Mouse (Mus musculus) MEL (cell line): ENCODE measurements around the gene Bdnf. TPM values are rescaled to one million over a fixed set of nuclear protein-coding genes. Genes with fewer than 3 reads are reported as not detected.

Experiments
- DNase-seq: peaks from one replicate; pipeline ENCODE4 v3.0.0; 2011; ENCODE audit warnings: low read depth, low spot score
- H3K27ac ChIP-seq: 2 replicates; pipeline ENCODE4 v1.5.1; 2012; ENCODE audit warnings: low read depth, mild to moderate bottlenecking, control low read depth, low read length, moderate library complexity; ENCODE audit not compliant: control insufficient read depth
- H3K27me3 ChIP-seq, 2 experiments: fragments of 150-350 bp in 1 of 2; sonication (generic) in 1 of 2; 2 replicates each; pipeline ENCODE4 v1.6.1; 2012; ENCODE audit warnings: low read length in 2 of 2, mild to moderate bottlenecking in 2 of 2, improper control_type of control experiment in 1 of 2, moderate library complexity in 1 of 2; ENCODE audit not compliant: insufficient read depth in 2 of 2, control insufficient read depth in 1 of 2
- H3K36me3 ChIP-seq, 2 experiments: 2 replicates each; pipeline ENCODE4 v1.6.1; 2012 to 2014; ENCODE audit warnings: low read length in 2 of 2, improper control_type of control experiment in 1 of 2, inconsistent platforms in 1 of 2, mild to moderate bottlenecking in 1 of 2; ENCODE audit not compliant: insufficient read depth in 2 of 2, control insufficient read depth in 1 of 2
- H3K4me1 ChIP-seq, 2 experiments: fragments of 150-350 bp in 1 of 2; sonication (generic) in 1 of 2; 2 replicates each; pipeline ENCODE4 v1.6.1; 2012; ENCODE audit warnings: low read length in 2 of 2, improper control_type of control experiment in 1 of 2, mild to moderate bottlenecking in 1 of 2; ENCODE audit not compliant: insufficient read depth in 2 of 2, control insufficient read depth in 1 of 2
- H3K4me3 ChIP-seq, 2 experiments: fragments of 150-350 bp in 1 of 2; sonication (generic) in 1 of 2; 2 replicates each; pipeline ENCODE4 v1.5.1; 2012; ENCODE audit warnings: low read depth in 2 of 2, low read length in 2 of 2, mild to moderate bottlenecking in 2 of 2, moderate library complexity in 2 of 2, control low read depth in 1 of 2, improper control_type of control experiment in 1 of 2; ENCODE audit not compliant: control insufficient read depth in 1 of 2, insufficient read depth in 1 of 2
- H3K79me2 ChIP-seq: 2 replicates; pipeline ENCODE4 v1.6.1; 2012; ENCODE audit warnings: mild to moderate bottlenecking, low read length, moderate library complexity; ENCODE audit not compliant: control insufficient read depth, poor library complexity, insufficient read depth
- H3K9ac ChIP-seq: 2 replicates; pipeline ENCODE4 v1.6.1; 2012; ENCODE audit warnings: low read depth, mild to moderate bottlenecking, control low read depth, low read length, moderate library complexity; ENCODE audit not compliant: control insufficient read depth, poor library complexity, severe bottlenecking
- H3K9me3 ChIP-seq: fragments of 150-350 bp; sonication (generic); replicated peaks from 2 replicates; pipeline ENCODE4 v1.6.1; 2012; ENCODE audit warnings: mild to moderate bottlenecking, low read length, improper control_type of control experiment, moderate library complexity; ENCODE audit not compliant: insufficient read depth
- BHLHE40 ChIP-seq: IDR thresholded peaks from 2 replicates; pipeline ENCODE4 v1.6.1; 2012; ENCODE audit warnings: low read depth, mild to moderate bottlenecking, inconsistent platforms, low read length, improper control_type of control experiment, borderline replicate concordance
- CHD1 ChIP-seq: IDR thresholded peaks from 2 replicates; pipeline ENCODE4 v1.6.1; 2012; ENCODE audit warnings: low read depth, mild to moderate bottlenecking, inconsistent platforms, low read length, improper control_type of control experiment
- CHD2 ChIP-seq: IDR thresholded peaks from 2 replicates; pipeline ENCODE4 v1.6.1; 2011; ENCODE audit warnings: low read length, improper control_type of control experiment
- GABPA ChIP-seq: IDR thresholded peaks from 2 replicates; pipeline ENCODE4 v1.6.1; 2012; ENCODE audit warnings: low read depth, mild to moderate bottlenecking, inconsistent platforms, low read length, improper control_type of control experiment, moderate library complexity
- GATA1 ChIP-seq: IDR thresholded peaks from 2 replicates; pipeline ENCODE4 v1.6.1; 2011; ENCODE audit warnings: low read depth, low read length, improper control_type of control experiment
- HCFC1 ChIP-seq: IDR thresholded peaks from 2 replicates; pipeline ENCODE4 v1.6.1; 2012; ENCODE audit warnings: low read depth, mild to moderate bottlenecking, inconsistent platforms, low read length, improper control_type of control experiment, moderate library complexity
- JUND ChIP-seq: IDR thresholded peaks from 2 replicates; pipeline ENCODE4 v1.6.1; 2011; ENCODE audit warnings: low read depth, mild to moderate bottlenecking, improper control_type of control experiment, low read length
- KAT2A ChIP-seq: conservative IDR thresholded peaks from 2 replicates; pipeline ENCODE4 v1.6.1; 2012; ENCODE audit warnings: low read depth, low read length, improper control_type of control experiment, inconsistent platforms
- MAX ChIP-seq: IDR thresholded peaks from 2 replicates; pipeline ENCODE4 v1.6.1; 2011; ENCODE audit warnings: low read length, improper control_type of control experiment
- MAZ ChIP-seq: IDR thresholded peaks from 2 replicates; pipeline ENCODE4 v1.6.1; 2012; ENCODE audit warnings: low read depth, mild to moderate bottlenecking, inconsistent platforms, low read length, improper control_type of control experiment
- MEF2A ChIP-seq: IDR thresholded peaks from 2 replicates; pipeline ENCODE4 v1.6.1; 2014; ENCODE audit warnings: low read depth, mild to moderate bottlenecking, inconsistent platforms, low read length, improper control_type of control experiment; ENCODE audit not compliant: poor library complexity, insufficient replicate concordance, severe bottlenecking; ENCODE audit errors: extremely low read depth
- MXI1 ChIP-seq: IDR thresholded peaks from 2 replicates; pipeline ENCODE4 v1.6.1; 2011; ENCODE audit warnings: mild to moderate bottlenecking, low read depth, low read length, improper control_type of control experiment
- MYB ChIP-seq: IDR thresholded peaks from 2 replicates; pipeline ENCODE4 v1.6.1; 2011; ENCODE audit warnings: mild to moderate bottlenecking, low read depth, low read length, improper control_type of control experiment
- MYC ChIP-seq: IDR thresholded peaks from 2 replicates; pipeline ENCODE4 v1.6.1; 2011; ENCODE audit warnings: low read depth, mild to moderate bottlenecking, low read length, improper control_type of control experiment, moderate library complexity
- NRF1 ChIP-seq: IDR thresholded peaks from 2 replicates; pipeline ENCODE4 v1.6.1; 2014; ENCODE audit warnings: low read depth, mild to moderate bottlenecking, inconsistent platforms, low read length, improper control_type of control experiment, moderate library complexity; ENCODE audit not compliant: poor library complexity, insufficient read depth, severe bottlenecking
- POLR2AphosphoS2 ChIP-seq: IDR thresholded peaks from 2 replicates; pipeline ENCODE4 v1.6.1; 2011; ENCODE audit warnings: low read length, improper control_type of control experiment
- RAD21 ChIP-seq: IDR thresholded peaks from 2 replicates; pipeline ENCODE4 v1.6.1; 2011; ENCODE audit warnings: mild to moderate bottlenecking, low read depth, low read length, improper control_type of control experiment
- SIN3A ChIP-seq: IDR thresholded peaks from 2 replicates; pipeline ENCODE4 v1.6.1; 2012; ENCODE audit warnings: low read length, improper control_type of control experiment, inconsistent platforms
- USF1 ChIP-seq: IDR thresholded peaks from 2 replicates; pipeline ENCODE4 v1.6.1; 2014; ENCODE audit warnings: low read depth, mild to moderate bottlenecking, inconsistent platforms, low read length, improper control_type of control experiment, moderate library complexity
- USF2 ChIP-seq, 2 experiments: IDR thresholded peaks; 2 replicates each; pipeline ENCODE4 v1.6.1; 2011 to 2012; ENCODE audit warnings: improper control_type of control experiment in 2 of 2, low read length in 2 of 2, borderline replicate concordance in 1 of 2, inconsistent platforms in 1 of 2, low read depth in 1 of 2, mild to moderate bottlenecking in 1 of 2; ENCODE audit not compliant: insufficient read depth in 1 of 2
- ZC3H11A ChIP-seq: IDR thresholded peaks from 2 replicates; pipeline ENCODE4 v1.6.1; 2012; ENCODE audit warnings: low read depth, mild to moderate bottlenecking, inconsistent platforms, low read length, improper control_type of control experiment
- ZKSCAN1 ChIP-seq: IDR thresholded peaks from 2 replicates; pipeline ENCODE4 v1.6.1; 2012; ENCODE audit warnings: low read depth, mild to moderate bottlenecking, inconsistent platforms, low read length, improper control_type of control experiment, moderate library complexity
- polyA plus RNA-seq, 2 experiments: library from polyadenylated mRNA; stranded (reverse) in 1 of 2; unstranded in 1 of 2; fragments of >175 nt in 1 of 2; fragments of >200 nt in 1 of 2; gene quantifications; 2 replicates each; pipeline versions ENCODE4 v1.2.1 to v1.2.4; 2012; ENCODE audit warnings: low replicate concordance in 2 of 2, low read depth in 1 of 2; ENCODE audit not compliant: insufficient read length in 2 of 2, insufficient read depth in 1 of 2, missing spikeins in 1 of 2
- total RNA-seq: library from RNA; depleted of rRNA; stranded (reverse); fragments of 300-350 nt; gene quantifications from 2 replicates; pipeline ENCODE4 v1.2.3, GENCODE M21; 2012

Gene Bdnf
- total and polyA plus RNA-seq, 3 experiments, result not detected

DNA sequence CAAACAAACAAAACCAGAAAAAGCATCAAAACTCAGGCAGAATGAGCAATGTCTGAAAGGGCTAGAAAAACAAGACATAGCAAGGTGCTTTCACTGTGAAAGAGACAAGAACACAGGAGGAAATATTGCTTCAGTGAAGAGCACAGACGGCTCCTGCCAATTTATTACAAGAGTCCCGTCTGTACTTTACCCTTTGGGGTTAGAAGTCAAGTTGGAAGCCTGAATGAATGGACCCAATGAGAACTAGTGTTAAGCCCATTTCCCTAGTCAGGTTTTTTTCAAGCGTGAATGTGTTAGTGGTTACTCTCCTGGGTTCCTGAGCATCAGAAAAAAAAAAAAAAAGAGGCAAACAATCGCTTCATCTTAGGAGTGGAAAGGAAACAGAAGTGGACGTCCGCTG lies 51.3 kb downstream of the Bdnf start:
- Histone ChIP-seq H3K27me3 (no peaks in the 10 kb centered on the region), H3K4me1 (no peaks in the 10 kb centered on the region), H3K9ac (no peak overlapping the region), H3K79me2 (no peaks in the 10 kb centered on the region), H3K27ac (no peak overlapping the region), H3K9me3 (no peaks in the 10 kb centered on the region), H3K4me3 (no peak overlapping the region), H3K36me3 (no peaks in the 10 kb centered on the region)
- no peak for DNase-seq
- TF ChIP-seq SIN3A (no peak), GABPA (no peak), HCFC1 (no peak), MXI1 (no peak), JUND (no peak), GATA1 (no peak), USF1 (no peak), MAX (no peak), POLR2AphosphoS2 (no peak), RAD21 (no peak)

DNA sequence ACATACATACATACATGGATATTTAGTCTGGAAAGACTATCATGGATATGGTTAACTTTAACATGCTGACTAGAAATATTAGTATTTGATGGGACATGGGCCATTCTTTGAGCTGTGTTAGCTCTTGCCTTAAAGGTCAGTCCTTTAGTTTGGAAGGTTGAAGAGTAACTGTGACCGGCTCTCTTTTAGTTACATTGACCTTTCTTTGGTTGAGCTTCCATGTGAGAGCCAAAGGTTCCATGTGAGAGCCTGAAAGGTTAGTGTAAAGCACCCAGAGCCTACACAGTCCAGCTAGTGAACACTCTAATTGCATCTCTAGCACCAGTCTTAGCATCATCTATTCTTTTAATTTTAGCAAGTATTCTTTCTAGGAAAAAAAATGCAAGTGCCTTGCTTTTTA lies 54.7 kb downstream of the Bdnf start:
- no peaks in the 10 kb centered on the region for H3K36me3 ChIP-seq

More for the DNA sequence above, 54.7 kb downstream of the Bdnf start:
- H3K79me2 ChIP-seq, result no peaks in the 10 kb centered on the region
- H3K27me3 ChIP-seq, result no peaks in the 10 kb centered on the region
- no peak overlapping the region for H3K9ac ChIP-seq
- H3K4me1 ChIP-seq, result no peaks in the 10 kb centered on the region
- no peaks in the 10 kb centered on the region for H3K9me3 ChIP-seq
- DNase-seq, result no peak
- H3K4me3 ChIP-seq, result no peak overlapping the region
- no peak overlapping the region for H3K27ac ChIP-seq
- TF ChIP-seq CHD1 (no peak), KAT2A (no peak), POLR2AphosphoS2 (no peak), GATA1 (no peak), ZKSCAN1 (no peak), USF2 (IDR thresholded peaks at IDR 0.05; ENCODE audit: borderline replicate concordance in 1 of 2, insufficient read depth in 1 of 2, low read depth in 1 of 2, low read length in 2 of 2) (no peak), SIN3A (no peak), MAX (no peak), JUND (no peak), MAZ (no peak), ZC3H11A (no peak), BHLHE40 (no peak), MYB (no peak), MEF2A (no peak), MYC (no peak), CHD2 (no peak), NRF1 (no peak)
- TF ChIP-seq, all 39 proteins: peak for 0
